Mouse (Mus musculus): ENCODE data around the gene Fam120c.
A peak's percentile ranks its signal among the peaks of the same experiment; 100 is the strongest.

Fam120c gene

DNA sequence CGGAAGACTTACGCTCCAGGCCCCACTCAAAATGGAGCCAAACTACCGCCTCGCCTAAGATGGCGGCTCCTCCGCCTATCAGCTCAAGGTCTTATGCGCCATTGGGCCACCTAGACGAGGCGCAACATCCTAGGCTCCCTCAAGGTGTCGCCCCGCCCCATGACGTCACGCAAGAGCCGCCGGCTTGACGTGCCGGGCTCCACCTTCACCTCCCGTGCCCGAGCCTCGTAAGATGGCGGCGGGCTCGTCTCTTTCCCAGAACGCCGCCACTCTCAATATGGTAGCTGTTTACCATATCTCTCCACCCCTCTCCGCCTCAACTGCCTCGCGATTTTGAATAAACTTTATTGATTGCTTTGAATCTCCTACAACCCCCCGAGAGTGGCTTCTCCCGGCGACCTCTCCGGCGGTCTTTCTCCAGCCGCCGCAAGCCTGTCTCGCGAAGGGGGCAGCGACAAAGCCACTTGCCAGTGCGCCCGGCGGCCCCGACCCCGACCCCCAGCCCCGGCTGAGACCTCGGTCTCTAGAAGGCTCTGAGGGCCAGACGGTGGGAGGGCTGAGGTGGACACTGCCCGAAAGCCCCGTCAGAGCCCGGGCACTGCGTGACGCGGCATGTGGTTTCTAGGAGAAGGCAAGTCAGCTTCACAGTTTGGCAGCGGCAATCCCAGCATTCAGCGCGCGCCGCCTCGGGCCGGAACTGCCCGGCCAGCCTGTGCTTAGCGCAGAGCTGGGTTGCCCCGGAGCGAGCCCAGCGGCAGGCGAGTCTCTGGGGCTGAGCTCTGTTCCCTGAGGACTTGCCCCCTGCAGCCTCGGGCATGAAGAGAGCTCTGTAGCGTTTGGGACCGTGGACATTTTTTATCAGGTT is 176.7 kb downstream of the Fam120c start, which contains the start of gene Phf8:
Gene Phf8 (plus strand): TSS at position 215 of the 865 bp plus-strand sequence.
- DNase-seq (ENCODE audit: low read depth, low spot score), result peak; percentile 97
